Mouse (Mus musculus): ENCODE results near the gene Tcf7l2.

GRCm38 (mm10) chr19:55867255-55867654, 125.6 kb downstream of the Tcf7l2 start:
- TF ChIP-seq MYC (IDR thresholded peaks at IDR 0.05; ENCODE audit: low read depth, low read length) = no peak
- TF ChIP-seq E2F4 (IDR thresholded peaks at IDR 0.05; ENCODE audit: insufficient replicate concordance, low read depth, low read length) = no peak
- no peak for TF ChIP-seq USF1 (IDR thresholded peaks at IDR 0.05; ENCODE audit: low read depth, low read length)
- no peak for TF ChIP-seq CTCF (conservative IDR thresholded peaks at IDR 0.05 in 1 of 2, IDR thresholded peaks at IDR 0.05 in 1 of 2; ENCODE audit: low read depth in 2 of 2, low read length in 2 of 2)
- no peak for TF ChIP-seq ZC3H11A (IDR thresholded peaks at IDR 0.05; ENCODE audit: low read depth, low read length)
- TF ChIP-seq ETS1 (conservative IDR thresholded peaks at IDR 0.05; ENCODE audit: low read depth, low read length) = no peak
- TF ChIP-seq POLR2A (IDR thresholded peaks at IDR 0.05; ENCODE audit: low read depth, low read length) = no peak
- no peak for TF ChIP-seq TBP (conservative IDR thresholded peaks at IDR 0.05; ENCODE audit: low read depth, low read length)
- TF ChIP-seq TCF12 (IDR thresholded peaks at IDR 0.05; ENCODE audit: low read depth, low read length) = no peak
- no peak for TF ChIP-seq NELFE (IDR thresholded peaks at IDR 0.05; ENCODE audit: low read depth, low read length)
- TF ChIP-seq JUN (IDR thresholded peaks at IDR 0.05; ENCODE audit: insufficient read depth, low read depth, low read length) = no peak
- TF ChIP-seq EP300 (IDR thresholded peaks at IDR 0.05; ENCODE audit: low read length) = no peak
- no peak for TF ChIP-seq SIN3A (IDR thresholded peaks at IDR 0.05; ENCODE audit: low read length)

Data from CH12.LX (cell line).